Mouse (Mus musculus): ENCODE data around the gene Gm11027. TPM values are rescaled to one million over a fixed set of nuclear protein-coding genes. Genes with fewer than 3 reads are reported as not detected.

The Gm11027 gene
- polyA plus RNA-seq, 1 experiment from 2014 or later = not detected

- peak within 1 kb of the TSS; percentile 72 for H3K4me2 ChIP-seq (replicated peaks)
- H3K9me3 ChIP-seq = no peaks in the 10 kb centered on the region
- peaks cover 12% of the 10 kb centered on the region for H3K4me1 ChIP-seq (replicated peaks)
- H3K36me3 ChIP-seq = no peaks in the 10 kb centered on the region
- peak within 1 kb of the TSS; percentile 84 for H3K9ac ChIP-seq (replicated peaks)
- peak within 1 kb of the TSS; percentile 70 for H3K4me3 ChIP-seq (replicated peaks)
- peak; percentile 98 for ATAC-seq
- peak within 1 kb of the TSS; percentile 77 for H3K27ac ChIP-seq
- 0 out of 2 replicates have a peak, but pooled peaks cover 4% of the 10 kb centered on the region for H3K27me3 ChIP-seq
- WGBS = 4% methylated on average over 47 of the region's 47 CpGs
These were observed 12.4 kb upstream of the Gm11027 start, which contains the start of gene Wdr60 for GRCm38 (mm10) chr12:116262555-116263341. Gene Wdr60, minus strand, starts transcription at chr12:116263022.

GRCm38 (mm10) chr12:116264756-116265155 lies 10.4 kb upstream of the Gm11027 start:
- Histone ChIP-seq H3K9me3 (no peaks in the 10 kb centered on the region), H3K4me1 (replicated peaks) (peaks cover 12% of the 10 kb centered on the region)
- ATAC-seq = no peak

GRCm38 (mm10) chr12:116265275-116265674 lies 9.9 kb upstream of the Gm11027 start:
- Histone ChIP-seq H3K27me3 (0 out of 2 replicates have a peak, but pooled peaks cover 4% of the 10 kb centered on the region), H3K4me3 (replicated peaks) (no peak overlapping the region), H3K36me3 (no peaks in the 10 kb centered on the region), H3K9ac (replicated peaks) (no peak overlapping the region), H3K4me2 (replicated peaks) (no peak overlapping the region), H3K27ac (no peak overlapping the region), H3K4me1 (replicated peaks) (peaks cover 12% of the 10 kb centered on the region), H3K9me3 (no peaks in the 10 kb centered on the region)
- ATAC-seq = no peak
- 85% methylated on average over 2 of the region's 2 CpGs for WGBS

More at GRCm38 (mm10) chr12:116264756-116265155, 10.4 kb upstream of the Gm11027 start:
- Histone ChIP-seq H3K36me3 (no peaks in the 10 kb centered on the region), H3K4me3 (replicated peaks) (no peak overlapping the region), H3K27me3 (0 out of 2 replicates have a peak, but pooled peaks cover 4% of the 10 kb centered on the region), H3K9ac (replicated peaks) (no peak overlapping the region), H3K27ac (no peak overlapping the region), H3K4me2 (replicated peaks) (no peak overlapping the region)
- WGBS = 87% methylated on average over 2 of the region's 2 CpGs

- no peaks in the 10 kb centered on the region for H3K36me3 ChIP-seq
- 88% methylated on average over 5 of the region's 5 CpGs for WGBS
These were observed 5.7 kb upstream of the Gm11027 start for GRCm38 (mm10) chr12:116269450-116269849.

GRCm38 (mm10) chr12:116270538-116270937 lies 4.6 kb upstream of the Gm11027 start:
- Histone ChIP-seq H3K9ac (replicated peaks) (no peak overlapping the region), H3K9me3 (no peaks in the 10 kb centered on the region), H3K36me3 (no peaks in the 10 kb centered on the region), H3K4me3 (replicated peaks) (no peak overlapping the region), H3K27ac (no peak overlapping the region), H3K4me2 (replicated peaks) (no peak overlapping the region), H3K4me1 (replicated peaks) (no peaks in the 10 kb centered on the region), H3K27me3 (no peaks in the 10 kb centered on the region)
- 80% methylated on average over 1 of the region's 1 CpGs for WGBS
- ATAC-seq = no peak

More at GRCm38 (mm10) chr12:116269450-116269849, 5.7 kb upstream of the Gm11027 start:
- H3K9ac ChIP-seq (replicated peaks) = no peak overlapping the region
- H3K27ac ChIP-seq = no peak overlapping the region
- no peak overlapping the region for H3K4me3 ChIP-seq (replicated peaks)
- H3K4me1 ChIP-seq (replicated peaks) = no peaks in the 10 kb centered on the region
- H3K9me3 ChIP-seq = no peaks in the 10 kb centered on the region
- 0 out of 2 replicates have a peak, but pooled peaks cover 4% of the 10 kb centered on the region for H3K27me3 ChIP-seq
- H3K4me2 ChIP-seq (replicated peaks) = no peak overlapping the region
- ATAC-seq = no peak

- no peaks in the 10 kb centered on the region for H3K36me3 ChIP-seq
- H3K4me1 ChIP-seq (replicated peaks) = no peaks in the 10 kb centered on the region
- no peak for ATAC-seq
- no peak overlapping the region for H3K9ac ChIP-seq (replicated peaks)
- no peak overlapping the region for H3K27ac ChIP-seq
- no peak overlapping the region for H3K4me3 ChIP-seq (replicated peaks)
- WGBS = 94% methylated on average over 2 of the region's 2 CpGs
- no peaks in the 10 kb centered on the region for H3K27me3 ChIP-seq
- H3K4me2 ChIP-seq (replicated peaks) = no peak overlapping the region
- H3K9me3 ChIP-seq = no peaks in the 10 kb centered on the region
These were observed 4.1 kb upstream of the Gm11027 start for GRCm38 (mm10) chr12:116271071-116271470.

GRCm38 (mm10) chr12:116273733-116274132 lies 1.5 kb upstream of the Gm11027 start:
- Histone ChIP-seq H3K4me2 (replicated peaks) (no peak overlapping the region), H3K36me3 (no peaks in the 10 kb centered on the region)
- 48% methylated on average over 1 of the region's 1 CpGs for WGBS

GRCm38 (mm10) chr12:116275631-116276030 lies 445 bp downstream of the Gm11027 start:
- WGBS = 87% methylated on average over 4 of the region's 4 CpGs
- H3K4me1 ChIP-seq (replicated peaks) = peaks cover 6% of the 10 kb centered on the region
- H3K27ac ChIP-seq = no peak overlapping the region
- no peak overlapping the region for H3K4me3 ChIP-seq (replicated peaks)
- ATAC-seq = no peak
- no peaks in the 10 kb centered on the region for H3K27me3 ChIP-seq
- no peak overlapping the region for H3K9ac ChIP-seq (replicated peaks)
- H3K36me3 ChIP-seq = no peaks in the 10 kb centered on the region
- H3K9me3 ChIP-seq = no peaks in the 10 kb centered on the region
- no peak overlapping the region for H3K4me2 ChIP-seq (replicated peaks)

More at GRCm38 (mm10) chr12:116273733-116274132, 1.5 kb upstream of the Gm11027 start:
- no peak overlapping the region for H3K27ac ChIP-seq
- no peaks in the 10 kb centered on the region for H3K27me3 ChIP-seq
- H3K9ac ChIP-seq (replicated peaks) = no peak overlapping the region
- no peak for ATAC-seq
- no peak overlapping the region for H3K4me3 ChIP-seq (replicated peaks)
- H3K4me1 ChIP-seq (replicated peaks) = no peaks in the 10 kb centered on the region
- H3K9me3 ChIP-seq = no peaks in the 10 kb centered on the region

- Histone ChIP-seq H3K36me3 (no peaks in the 10 kb centered on the region), H3K4me3 (replicated peaks) (no peak overlapping the region), H3K4me2 (replicated peaks) (no peak overlapping the region), H3K4me1 (replicated peaks) (peaks cover 9% of the 10 kb centered on the region), H3K9me3 (no peaks in the 10 kb centered on the region), H3K27me3 (no peaks in the 10 kb centered on the region), H3K9ac (replicated peaks) (no peak overlapping the region), H3K27ac (no peak overlapping the region)
- WGBS = 79% methylated on average over 2 of the region's 2 CpGs
- ATAC-seq = no peak
These were observed 1.8 kb downstream of the Gm11027 start for GRCm38 (mm10) chr12:116276961-116277360.

GRCm38 (mm10) chr12:116278541-116278940 lies 3.4 kb downstream of the Gm11027 start:
- no peaks in the 10 kb centered on the region for H3K9me3 ChIP-seq
- ATAC-seq = no peak
- no peaks in the 10 kb centered on the region for H3K36me3 ChIP-seq
- no peaks in the 10 kb centered on the region for H3K27me3 ChIP-seq
- peaks cover 21% of the 10 kb centered on the region for H3K4me1 ChIP-seq (replicated peaks)
- WGBS = 83% methylated on average over 1 of the region's 1 CpGs
- H3K4me3 ChIP-seq (replicated peaks) = no peak overlapping the region
- H3K4me2 ChIP-seq (replicated peaks) = no peak overlapping the region
- no peak overlapping the region for H3K27ac ChIP-seq
- no peak overlapping the region for H3K9ac ChIP-seq (replicated peaks)

GRCm38 (mm10) chr12:116279181-116279580 lies 4.0 kb downstream of the Gm11027 start:
- H3K27ac ChIP-seq = no peak overlapping the region
- no peaks in the 10 kb centered on the region for H3K36me3 ChIP-seq
- WGBS = 98% methylated on average over 2 of the region's 2 CpGs
- peaks cover 21% of the 10 kb centered on the region for H3K4me1 ChIP-seq (replicated peaks)
- H3K9me3 ChIP-seq = no peaks in the 10 kb centered on the region
- no peak overlapping the region for H3K4me2 ChIP-seq (replicated peaks)
- no peak overlapping the region for H3K4me3 ChIP-seq (replicated peaks)
- no peaks in the 10 kb centered on the region for H3K27me3 ChIP-seq
- no peak for ATAC-seq
- no peak overlapping the region for H3K9ac ChIP-seq (replicated peaks)

GRCm38 (mm10) chr12:116280149-116280652 lies 5.0 kb downstream of the Gm11027 start:
- Histone ChIP-seq H3K4me2 (replicated peaks) (peak overlapping the region; percentile 99), H3K9me3 (no peaks in the 10 kb centered on the region), H3K27me3 (no peaks in the 10 kb centered on the region), H3K27ac (peak overlapping the region; percentile 97), H3K4me3 (replicated peaks) (peak overlapping the region; percentile 82), H3K9ac (replicated peaks) (peak overlapping the region; percentile 83), H3K36me3 (no peaks in the 10 kb centered on the region), H3K4me1 (replicated peaks) (peaks cover 21% of the 10 kb centered on the region)
- ATAC-seq = no peak
- 3% methylated on average over 7 of the region's 7 CpGs for WGBS

All from midbrain, embryonic 13.5 days (tissue).